Mouse (Mus musculus): Measurements from ENCODE around the gene Rab43. TPM values are rescaled to one million over a fixed set of nuclear protein-coding genes. Genes with fewer than 3 reads are reported as not detected.

The Rab43 gene
- polyA plus RNA-seq, 2 experiments, result 13.3 to 14.3 TPM

- Histone ChIP-seq H3K27me3 (ENCODE audit: control insufficient read depth, insufficient read depth, low read length) (no peaks in the 10 kb centered on the region), H3K9ac (ENCODE audit: low read depth, low read length, severe bottlenecking) (no peak overlapping the region), H3K36me3 (ENCODE audit: control insufficient read depth, insufficient read depth, low read length) (peaks cover 23% of the 10 kb centered on the region), H3K4me3 (replicated peaks; ENCODE audit: low read length) (no peak overlapping the region), H3K4me2 (replicated peaks; ENCODE audit: low read depth, low read length, severe bottlenecking) (no peak overlapping the region), H3K4me1 (ENCODE audit: control insufficient read depth, insufficient read depth, low read length) (no peaks in the 10 kb centered on the region), H3K27ac (replicated peaks; ENCODE audit: low read depth, low read length) (no peak overlapping the region), H3K9me3 (ENCODE audit: control insufficient read depth, low read length) (no peaks in the 10 kb centered on the region)
- TF ChIP-seq POLR2A (IDR thresholded peaks at IDR 0.05; ENCODE audit: borderline replicate concordance, extremely low read depth, insufficient read depth, insufficient read length), result no peak
- DNase-seq (ENCODE audit: low spot score), result no peak
- 90% methylated on average over 6 of the region's 6 CpGs for WGBS
- no peak for ATAC-seq (ENCODE audit: low FRiP score, low read depth)
Observed at GRCm38 (mm10) chr6:87796251-87796880, 15.6 kb downstream of the Rab43 start.

DNA sequence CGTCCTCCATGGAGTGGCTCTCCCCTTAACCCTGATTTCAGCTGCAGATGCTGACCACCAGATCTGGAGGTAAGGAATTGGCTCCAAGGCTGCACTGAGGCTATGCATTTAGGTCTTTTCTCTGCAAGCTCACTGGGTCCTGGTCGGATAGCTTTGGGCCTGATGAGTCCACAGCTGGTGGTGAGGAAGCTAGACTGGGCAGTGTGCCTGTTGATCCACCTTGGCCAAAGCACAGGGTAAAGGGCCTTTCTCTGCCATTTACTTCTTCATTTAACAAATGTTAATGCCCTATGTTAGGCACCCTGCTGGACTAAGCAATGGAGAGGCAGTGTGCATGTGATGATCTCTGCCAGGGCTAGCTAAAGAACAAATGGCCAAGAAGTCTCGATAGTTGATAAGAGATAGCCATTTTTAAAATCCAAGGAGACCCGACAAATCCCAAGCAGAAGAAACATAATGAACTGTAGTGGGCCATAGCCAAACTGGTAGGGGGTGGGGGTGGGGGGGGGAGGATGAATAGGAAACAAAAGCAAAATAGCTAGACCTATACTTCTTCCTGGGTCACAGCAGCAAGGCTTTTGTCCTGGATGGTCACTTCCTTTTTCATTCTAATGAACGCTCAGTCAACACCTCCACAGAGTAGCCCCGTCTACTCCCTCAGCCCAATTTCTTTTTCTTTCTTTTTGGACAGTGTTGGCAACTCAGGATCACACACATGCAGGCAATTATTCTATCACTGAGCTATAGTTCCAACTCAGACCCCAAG lies 16.4 kb downstream of the Rab43 start:
- H3K9ac ChIP-seq (ENCODE audit: low read depth, low read length, severe bottlenecking), result no peak overlapping the region
- H3K4me3 ChIP-seq (replicated peaks; ENCODE audit: low read length), result no peak overlapping the region
- no peaks in the 10 kb centered on the region for H3K9me3 ChIP-seq (ENCODE audit: control insufficient read depth, low read length)
- DNase-seq (ENCODE audit: low spot score) (no peak), ATAC-seq (ENCODE audit: low FRiP score, low read depth) (no peak)
- no peak overlapping the region for H3K27ac ChIP-seq (replicated peaks; ENCODE audit: low read depth, low read length)
- 73% methylated on average over 6 of the region's 6 CpGs for WGBS
- H3K4me1 ChIP-seq (ENCODE audit: control insufficient read depth, insufficient read depth, low read length), result no peaks in the 10 kb centered on the region
- peaks cover 23% of the 10 kb centered on the region for H3K36me3 ChIP-seq (ENCODE audit: control insufficient read depth, insufficient read depth, low read length)
- H3K27me3 ChIP-seq (ENCODE audit: control insufficient read depth, insufficient read depth, low read length), result no peaks in the 10 kb centered on the region
- TF ChIP-seq POLR2A (IDR thresholded peaks at IDR 0.05; ENCODE audit: borderline replicate concordance, extremely low read depth, insufficient read depth, insufficient read length), result no peak
- H3K4me2 ChIP-seq (replicated peaks; ENCODE audit: low read depth, low read length, severe bottlenecking), result no peak overlapping the region

- no peak for DNase-seq (ENCODE audit: low spot score)
- Histone ChIP-seq H3K27me3 (ENCODE audit: control insufficient read depth, insufficient read depth, low read length) (no peaks in the 10 kb centered on the region), H3K9ac (ENCODE audit: low read depth, low read length, severe bottlenecking) (no peak overlapping the region), H3K4me3 (replicated peaks; ENCODE audit: low read length) (no peak overlapping the region), H3K36me3 (ENCODE audit: control insufficient read depth, insufficient read depth, low read length) (peaks cover 22% of the 10 kb centered on the region), H3K9me3 (ENCODE audit: control insufficient read depth, low read length) (no peaks in the 10 kb centered on the region), H3K4me2 (replicated peaks; ENCODE audit: low read depth, low read length, severe bottlenecking) (no peak overlapping the region), H3K27ac (replicated peaks; ENCODE audit: low read depth, low read length) (no peak overlapping the region), H3K4me1 (ENCODE audit: control insufficient read depth, insufficient read depth, low read length) (no peaks in the 10 kb centered on the region)
- WGBS, result 93% methylated on average over 10 of the region's 10 CpGs
- no peak for TF ChIP-seq POLR2A (IDR thresholded peaks at IDR 0.05; ENCODE audit: borderline replicate concordance, extremely low read depth, insufficient read depth, insufficient read length)
- no peak for ATAC-seq (ENCODE audit: low FRiP score, low read depth)
Observed at GRCm38 (mm10) chr6:87793821-87794510, 18.0 kb downstream of the Rab43 start.

DNA sequence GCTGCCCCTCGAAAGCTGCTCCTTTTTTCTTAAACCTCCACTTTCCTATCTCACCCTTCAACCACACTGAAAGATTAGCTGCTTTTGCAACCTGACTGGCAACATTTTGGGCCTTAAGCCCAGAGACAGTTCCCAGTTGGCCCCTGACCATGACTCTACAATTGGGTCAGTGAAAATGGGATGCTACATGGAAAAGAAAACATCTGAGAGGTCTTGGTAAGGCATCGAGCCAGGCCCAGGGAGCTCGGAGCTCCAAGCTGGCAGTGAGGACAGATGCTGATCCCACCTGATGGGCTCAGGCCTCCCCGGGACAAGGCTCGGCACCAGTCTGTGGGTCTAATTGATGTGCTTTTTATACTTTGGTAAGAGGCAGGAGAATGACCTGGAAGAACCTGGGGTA lies 20.1 kb downstream of the Rab43 start:
- H3K4me2 ChIP-seq (replicated peaks; ENCODE audit: low read depth, low read length, severe bottlenecking), result no peak overlapping the region
- H3K36me3 ChIP-seq (ENCODE audit: control insufficient read depth, insufficient read depth, low read length), result peaks cover 22% of the 10 kb centered on the region
- no peak overlapping the region for H3K27ac ChIP-seq (replicated peaks; ENCODE audit: low read depth, low read length)
- H3K9me3 ChIP-seq (ENCODE audit: control insufficient read depth, low read length), result no peaks in the 10 kb centered on the region
- H3K4me3 ChIP-seq (replicated peaks; ENCODE audit: low read length), result no peak overlapping the region
- H3K9ac ChIP-seq (ENCODE audit: low read depth, low read length, severe bottlenecking), result no peak overlapping the region
- DNase-seq (ENCODE audit: low spot score), result no peak
- H3K27me3 ChIP-seq (ENCODE audit: control insufficient read depth, insufficient read depth, low read length), result no peaks in the 10 kb centered on the region
- no peak for ATAC-seq (ENCODE audit: low FRiP score, low read depth)
- 93% methylated on average over 5 of the region's 5 CpGs for WGBS
- no peak for TF ChIP-seq POLR2A (IDR thresholded peaks at IDR 0.05; ENCODE audit: borderline replicate concordance, extremely low read depth, insufficient read depth, insufficient read length)
- H3K4me1 ChIP-seq (ENCODE audit: control insufficient read depth, insufficient read depth, low read length), result no peaks in the 10 kb centered on the region

DNA sequence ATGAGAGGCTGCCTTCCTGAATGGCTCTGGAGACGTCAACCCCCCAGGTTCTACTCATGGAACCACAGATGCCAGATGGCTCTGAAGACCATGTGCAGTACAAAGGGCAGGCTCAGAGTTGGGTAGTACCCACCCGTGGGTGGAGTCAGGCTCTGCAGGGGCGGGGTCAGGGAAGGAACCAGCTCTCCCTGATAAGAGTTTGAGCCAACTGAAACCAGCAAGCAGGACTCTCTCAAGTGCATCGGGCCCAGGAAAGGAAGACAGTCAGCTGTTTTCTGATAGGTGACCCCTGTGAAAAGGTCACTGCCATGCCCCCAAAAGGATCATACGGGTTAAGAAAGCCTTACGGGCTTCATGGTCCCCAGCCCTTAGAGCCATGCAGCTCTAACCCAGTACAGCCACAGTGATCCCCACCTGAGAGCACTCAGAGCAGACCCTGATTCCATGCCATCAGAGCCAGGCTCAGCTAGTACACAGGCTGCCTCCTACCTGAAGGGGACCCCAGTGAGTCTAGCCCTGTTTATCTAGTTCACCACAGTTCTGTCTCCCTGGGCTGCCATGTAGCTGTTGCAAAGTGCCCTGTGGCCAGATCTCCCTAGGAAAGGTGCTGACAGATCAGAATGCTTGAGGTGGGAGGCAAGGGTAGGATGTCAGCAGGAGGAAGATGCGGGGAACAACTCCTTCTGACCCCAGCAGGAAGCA lies 21.0 kb downstream of the Rab43 start:
- no peak overlapping the region for H3K9ac ChIP-seq (ENCODE audit: low read depth, low read length, severe bottlenecking)
- no peak overlapping the region for H3K4me3 ChIP-seq (replicated peaks; ENCODE audit: low read length)
- H3K36me3 ChIP-seq (ENCODE audit: control insufficient read depth, insufficient read depth, low read length), result peaks cover 22% of the 10 kb centered on the region
- ATAC-seq (ENCODE audit: low FRiP score, low read depth) (no peak), DNase-seq (ENCODE audit: low spot score) (no peak)
- WGBS, result 72% methylated on average over 7 of the region's 7 CpGs
- no peaks in the 10 kb centered on the region for H3K9me3 ChIP-seq (ENCODE audit: control insufficient read depth, low read length)
- H3K4me2 ChIP-seq (replicated peaks; ENCODE audit: low read depth, low read length, severe bottlenecking), result no peak overlapping the region
- no peaks in the 10 kb centered on the region for H3K4me1 ChIP-seq (ENCODE audit: control insufficient read depth, insufficient read depth, low read length)
- no peaks in the 10 kb centered on the region for H3K27me3 ChIP-seq (ENCODE audit: control insufficient read depth, insufficient read depth, low read length)
- TF ChIP-seq POLR2A (IDR thresholded peaks at IDR 0.05; ENCODE audit: borderline replicate concordance, extremely low read depth, insufficient read depth, insufficient read length), result no peak
- no peak overlapping the region for H3K27ac ChIP-seq (replicated peaks; ENCODE audit: low read depth, low read length)
